Mouse (Mus musculus) neural tube, embryonic 11.5 days (tissue): Measurements from ENCODE around the gene Rtp4. TPM values are rescaled to one million over a fixed set of nuclear protein-coding genes. Genes with fewer than 3 reads are reported as not detected.

ENCODE experiments used
- ATAC-seq: fragments of 200-750 bp; cut with Nextera tagmentation; 2 replicates; pipeline ENCODE4 v1.8.0; 2017; ENCODE audit warnings: moderate number of reproducible peaks, mild to moderate bottlenecking, moderate TSS enrichment, moderate library complexity; ENCODE audit not compliant: insufficient read depth, low FRiP score, low TSS enrichment
- DNase-seq: peaks from one replicate; pipeline ENCODE4 v3.0.0-alpha.2; 2015; ENCODE audit warnings: low spot score
- H3K27ac ChIP-seq: fragments of 300-500 bp; sonication (generic); 2 replicates; pipeline ENCODE4 v1.5.1; 2014; ENCODE audit warnings: low read depth, mild to moderate bottlenecking, low read length
- H3K27me3 ChIP-seq: fragments of 300-500 bp; sonication (generic); 2 replicates; pipeline ENCODE4 v1.6.1; 2014; ENCODE audit warnings: mild to moderate bottlenecking, low read length, mixed read lengths; ENCODE audit not compliant: control insufficient read depth, insufficient read depth
- H3K36me3 ChIP-seq: fragments of 300-500 bp; sonication (generic); 2 replicates; pipeline ENCODE4 v1.6.1; 2014; ENCODE audit warnings: mild to moderate bottlenecking, low read length, moderate library complexity, mixed read lengths; ENCODE audit not compliant: control insufficient read depth, insufficient read depth
- H3K4me1 ChIP-seq: fragments of 300-500 bp; sonication (generic); 2 replicates; pipeline ENCODE4 v1.6.1; 2014; ENCODE audit warnings: low read length, mixed read lengths; ENCODE audit not compliant: control insufficient read depth, insufficient read depth
- H3K4me2 ChIP-seq: fragments of 300-500 bp; sonication (generic); 2 replicates; pipeline ENCODE4 v1.6.1; 2014; ENCODE audit warnings: low read depth, mild to moderate bottlenecking, moderate library complexity
- H3K4me3 ChIP-seq: fragments of 300-500 bp; sonication (generic); 2 replicates; pipeline ENCODE4 v1.5.1; 2014; ENCODE audit warnings: low read depth, low read length
- H3K9ac ChIP-seq: fragments of 300-500 bp; sonication (generic); 2 replicates; pipeline ENCODE4 v1.6.1; 2014; ENCODE audit warnings: mild to moderate bottlenecking, low read length
- H3K9me3 ChIP-seq: fragments of 300-500 bp; sonication (generic); 2 replicates; pipeline ENCODE4 v1.6.1; 2016; ENCODE audit warnings: low read length; ENCODE audit not compliant: control insufficient read depth
- WGBS: fragments of 180-500 bp; shearing (Covaris S2); extraction: QIAGEN DNeasy Blood & Tissue Kit; methylation state at CpG from one replicate; pipeline ENCODE4 v1.1.7; 2014; 5-methylcytosine and 5-hydroxymethylcytosine counted together
- polyA plus RNA-seq: library from polyadenylated mRNA; unstranded; fragments of >200 nt; fragmentation: Nextera tagmentation; extraction: Ambion mirVana; gene quantifications from 2 replicates; pipeline ENCODE4 v1.2.1, GENCODE M21; 2014

The Rtp4 gene
- polyA plus RNA-seq, 1 experiment from 2014 or later, result 1.0 TPM

DNA sequence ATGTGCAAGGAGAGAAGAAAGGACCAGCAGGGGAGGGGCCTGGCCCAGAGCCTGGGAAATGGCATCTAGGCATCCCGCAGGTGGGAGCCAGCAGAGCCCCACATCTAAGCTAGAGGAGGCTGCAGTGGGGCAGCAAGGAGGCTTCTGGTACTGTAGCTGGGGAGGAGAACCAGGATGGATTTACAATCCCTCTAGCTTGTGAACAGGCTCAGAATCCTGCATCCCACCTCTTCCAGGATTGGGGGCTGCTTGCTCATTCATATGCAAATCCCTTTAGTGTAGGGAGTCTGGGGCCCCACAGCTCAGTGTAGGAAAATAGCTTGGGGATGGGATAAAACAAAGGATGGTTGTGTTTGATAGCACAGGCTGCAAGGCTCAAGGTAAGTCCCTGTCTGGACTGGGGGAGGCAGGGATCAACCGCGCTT is 15.8 kb upstream of the Rtp4 start:
- WGBS, result 25% methylated on average over 3 of the region's 3 CpGs

DNA sequence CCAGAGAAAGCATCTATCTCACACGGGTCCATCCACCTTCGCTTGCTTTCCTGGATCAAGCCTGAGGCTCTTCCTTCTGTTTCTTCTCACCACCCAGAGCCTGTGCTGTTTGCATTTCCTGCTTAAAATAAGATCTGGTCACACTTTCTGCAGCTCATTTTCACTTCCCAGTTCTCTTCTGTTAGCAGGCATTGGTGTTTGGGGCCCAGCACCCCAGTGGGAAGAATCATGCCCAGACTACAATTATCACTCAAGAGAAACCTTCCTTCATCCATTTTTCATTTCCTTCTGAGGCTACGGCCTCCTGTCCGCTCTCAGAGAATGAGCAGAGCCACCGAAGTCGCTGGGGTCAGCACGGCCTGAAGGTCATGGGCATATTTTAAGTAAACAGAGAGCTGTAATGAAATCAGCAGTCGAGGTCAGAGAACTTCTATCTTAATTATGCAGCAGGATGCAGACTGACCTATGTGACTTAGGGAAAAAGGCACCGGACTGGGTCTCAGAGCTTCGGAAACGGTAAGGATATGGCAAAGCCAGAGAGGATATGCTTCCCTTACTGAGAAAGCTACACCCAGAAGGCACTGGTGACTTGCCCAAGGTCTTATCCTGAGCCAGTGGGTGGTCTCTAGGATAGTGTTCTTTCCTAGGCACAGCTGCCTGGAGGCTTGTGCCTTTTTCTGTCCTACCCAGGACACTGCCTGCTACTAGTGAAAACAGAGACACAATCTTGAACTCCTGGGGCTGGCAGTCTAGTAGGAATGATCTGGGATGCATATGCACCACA is 14.0 kb upstream of the Rtp4 start:
- Histone ChIP-seq H3K36me3 (no peaks in the 10 kb centered on the region), H3K4me3 (no peak overlapping the region), H3K4me2 (no peak overlapping the region), H3K4me1 (peaks cover 5% of the 10 kb centered on the region), H3K27ac (no peak overlapping the region), H3K9me3 (no peaks in the 10 kb centered on the region), H3K9ac (no peak overlapping the region), H3K27me3 (no peaks in the 10 kb centered on the region)
- 58% methylated on average over 11 of the region's 11 CpGs for WGBS
- DNase-seq (no peak), ATAC-seq (no peak)

More for the DNA sequence above, 15.8 kb upstream of the Rtp4 start:
- DNase-seq, result peak; percentile 53
- Histone ChIP-seq H3K27ac (0 out of 2 replicates have a peak overlapping the region, but pooled peaks have one; percentile 24), H3K9ac (peak overlapping the region; percentile 30), H3K4me1 (peaks cover 5% of the 10 kb centered on the region), H3K36me3 (no peaks in the 10 kb centered on the region), H3K4me2 (no peak overlapping the region), H3K4me3 (no peak overlapping the region), H3K27me3 (no peaks in the 10 kb centered on the region), H3K9me3 (no peaks in the 10 kb centered on the region)
- ATAC-seq, result peak; percentile 94

DNA sequence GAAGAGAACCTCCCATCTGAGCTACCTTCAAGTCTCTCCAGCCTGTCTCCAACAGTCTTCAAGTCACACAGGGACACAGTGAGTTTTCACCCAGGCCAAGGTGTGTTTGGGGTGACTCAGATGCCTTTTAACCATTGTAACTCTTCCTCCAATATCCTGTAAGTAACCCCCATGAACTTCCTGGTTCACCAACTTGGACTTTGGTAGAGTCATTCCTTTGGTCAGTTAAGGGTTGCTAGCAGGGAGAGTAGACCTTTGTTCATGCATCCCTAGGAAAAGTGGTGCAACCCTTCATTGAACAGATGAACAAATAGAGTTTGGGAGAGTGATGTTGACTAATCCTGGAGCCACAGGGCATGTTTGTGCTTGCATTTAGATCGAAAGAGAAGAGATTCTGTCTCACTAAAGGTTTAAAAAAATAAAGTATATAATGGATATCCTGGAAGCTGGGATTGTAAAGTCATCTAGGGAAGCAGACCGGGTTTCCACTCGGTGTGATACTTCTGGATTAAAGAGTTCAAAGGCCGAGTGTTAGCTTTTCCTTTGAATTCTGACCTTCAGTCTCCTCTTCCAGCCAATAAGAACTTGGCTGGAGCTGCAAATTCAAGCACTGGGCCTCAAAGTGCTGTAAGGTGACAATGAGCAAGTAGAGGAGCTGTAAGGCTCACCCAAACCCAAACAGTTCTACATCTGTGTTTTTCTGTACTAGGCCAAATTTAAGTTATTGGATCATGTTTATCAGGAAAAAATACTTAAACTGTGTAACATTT is 8.7 kb upstream of the Rtp4 start:
- H3K4me2 ChIP-seq, result no peak overlapping the region
- H3K4me1 ChIP-seq, result 0 out of 2 replicates have a peak, but pooled peaks cover 2% of the 10 kb centered on the region
- H3K27me3 ChIP-seq, result no peaks in the 10 kb centered on the region
- no peaks in the 10 kb centered on the region for H3K36me3 ChIP-seq
- 73% methylated on average over 4 of the region's 4 CpGs for WGBS
- ATAC-seq (no peak), DNase-seq (no peak)
- H3K9me3 ChIP-seq, result no peaks in the 10 kb centered on the region
- H3K9ac ChIP-seq, result no peak overlapping the region
- H3K4me3 ChIP-seq, result no peak overlapping the region
- no peak overlapping the region for H3K27ac ChIP-seq

DNA sequence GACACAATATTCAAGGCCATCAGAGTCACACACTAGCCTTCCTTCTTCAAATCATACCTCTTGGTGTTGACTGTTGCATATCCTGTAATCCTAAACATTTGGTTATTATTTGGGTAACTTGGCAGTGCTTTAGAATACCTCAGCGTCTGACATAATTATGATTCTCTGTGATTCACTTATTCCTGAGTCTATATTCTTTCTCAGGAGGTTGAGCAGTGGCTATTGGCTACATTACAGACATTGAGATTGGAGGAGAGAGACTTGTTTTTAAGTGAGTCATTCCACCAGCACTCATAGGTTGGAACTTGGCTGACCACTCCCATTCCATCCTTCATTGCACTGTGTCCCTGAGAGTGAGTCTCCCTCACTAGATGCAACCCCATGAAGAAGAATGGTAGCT is 6.7 kb upstream of the Rtp4 start:
- no peak overlapping the region for H3K4me3 ChIP-seq
- H3K27me3 ChIP-seq, result no peaks in the 10 kb centered on the region
- no peaks in the 10 kb centered on the region for H3K36me3 ChIP-seq
- no peaks in the 10 kb centered on the region for H3K9me3 ChIP-seq
- 0 out of 2 replicates have a peak, but pooled peaks cover 2% of the 10 kb centered on the region for H3K4me1 ChIP-seq
- WGBS, result 90% methylated on average over 1 of the region's 1 CpGs
- H3K9ac ChIP-seq, result no peak overlapping the region
- ATAC-seq (no peak), DNase-seq (no peak)
- H3K27ac ChIP-seq, result no peak overlapping the region
- H3K4me2 ChIP-seq, result no peak overlapping the region

DNA sequence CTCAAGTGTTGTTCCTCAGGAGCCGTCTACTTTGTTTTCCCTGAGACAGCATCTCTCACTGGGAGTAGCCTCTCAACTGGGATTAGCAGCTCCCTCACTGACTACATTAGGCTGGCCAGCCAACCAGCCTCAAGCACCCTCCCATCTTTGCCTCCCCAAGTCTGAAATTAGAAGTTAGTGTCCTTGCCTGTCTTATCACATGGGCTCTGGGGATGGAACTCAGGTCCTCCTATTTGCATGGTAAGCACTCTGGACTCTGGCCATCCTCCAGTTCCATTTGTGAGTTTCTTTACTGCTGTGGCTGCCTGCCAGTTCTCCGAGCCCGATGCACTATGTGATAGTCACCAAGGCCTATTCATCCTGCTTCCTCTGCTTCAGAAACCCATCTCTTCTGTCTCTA is 4.3 kb upstream of the Rtp4 start:
- Histone ChIP-seq H3K9ac (no peak overlapping the region), H3K9me3 (no peaks in the 10 kb centered on the region), H3K4me2 (no peak overlapping the region), H3K27me3 (no peaks in the 10 kb centered on the region), H3K27ac (no peak overlapping the region), H3K36me3 (no peaks in the 10 kb centered on the region), H3K4me3 (no peak overlapping the region), H3K4me1 (peaks cover 10% of the 10 kb centered on the region)
- ATAC-seq (no peak), DNase-seq (no peak)
- 85% methylated on average over 3 of the region's 3 CpGs for WGBS

DNA sequence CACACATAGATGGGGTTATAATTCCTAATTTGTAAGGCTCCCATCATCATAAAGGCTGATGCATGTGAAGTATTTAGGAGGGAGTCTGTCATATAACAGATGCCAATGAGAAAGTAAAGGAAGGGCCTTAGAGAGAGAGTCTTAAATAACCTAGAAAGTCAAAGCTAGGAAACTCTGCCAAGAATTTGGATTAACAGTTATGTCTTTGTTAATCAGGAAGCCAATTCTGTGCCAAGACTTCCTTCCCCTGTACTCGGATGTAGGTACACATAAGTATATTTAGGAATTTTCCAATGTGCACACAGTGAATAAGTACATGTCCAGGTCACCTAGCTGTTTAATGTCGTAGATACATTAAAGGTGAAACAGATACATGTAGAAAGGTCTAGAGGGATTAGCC is 3.5 kb upstream of the Rtp4 start:
- Histone ChIP-seq H3K27me3 (no peaks in the 10 kb centered on the region), H3K27ac (no peak overlapping the region), H3K4me1 (peaks cover 16% of the 10 kb centered on the region), H3K9me3 (no peaks in the 10 kb centered on the region), H3K4me2 (no peak overlapping the region), H3K4me3 (no peak overlapping the region), H3K36me3 (no peaks in the 10 kb centered on the region), H3K9ac (no peak overlapping the region)
- DNase-seq (no peak), ATAC-seq (no peak)
- WGBS, result 86% methylated on average over 2 of the region's 2 CpGs

DNA sequence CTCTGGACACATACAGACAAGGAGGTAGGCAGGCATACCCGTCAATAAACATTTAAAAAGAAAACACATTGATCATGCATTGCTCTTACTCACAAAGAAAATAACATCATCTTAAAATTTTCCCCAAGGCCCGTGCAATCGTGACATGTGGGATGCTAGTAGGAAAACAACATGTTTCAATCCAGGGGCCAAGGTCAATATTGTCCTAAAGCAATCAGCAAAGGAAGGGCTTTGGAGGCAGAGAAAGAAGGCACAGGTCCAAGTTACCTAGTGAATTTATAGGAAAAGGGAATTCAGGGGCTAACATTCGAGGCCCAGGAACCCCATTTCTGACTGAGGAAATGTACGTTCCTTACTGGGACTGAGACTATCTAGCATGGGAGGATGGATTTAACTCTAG is 2.9 kb upstream of the Rtp4 start:
- ATAC-seq, result no peak
- whole genome bisulfite sequencing, result 87% methylated on average over 5 of the region's 5 CpGs
- H3K9me3 ChIP-seq, result no peaks in the 10 kb centered on the region

DNA sequence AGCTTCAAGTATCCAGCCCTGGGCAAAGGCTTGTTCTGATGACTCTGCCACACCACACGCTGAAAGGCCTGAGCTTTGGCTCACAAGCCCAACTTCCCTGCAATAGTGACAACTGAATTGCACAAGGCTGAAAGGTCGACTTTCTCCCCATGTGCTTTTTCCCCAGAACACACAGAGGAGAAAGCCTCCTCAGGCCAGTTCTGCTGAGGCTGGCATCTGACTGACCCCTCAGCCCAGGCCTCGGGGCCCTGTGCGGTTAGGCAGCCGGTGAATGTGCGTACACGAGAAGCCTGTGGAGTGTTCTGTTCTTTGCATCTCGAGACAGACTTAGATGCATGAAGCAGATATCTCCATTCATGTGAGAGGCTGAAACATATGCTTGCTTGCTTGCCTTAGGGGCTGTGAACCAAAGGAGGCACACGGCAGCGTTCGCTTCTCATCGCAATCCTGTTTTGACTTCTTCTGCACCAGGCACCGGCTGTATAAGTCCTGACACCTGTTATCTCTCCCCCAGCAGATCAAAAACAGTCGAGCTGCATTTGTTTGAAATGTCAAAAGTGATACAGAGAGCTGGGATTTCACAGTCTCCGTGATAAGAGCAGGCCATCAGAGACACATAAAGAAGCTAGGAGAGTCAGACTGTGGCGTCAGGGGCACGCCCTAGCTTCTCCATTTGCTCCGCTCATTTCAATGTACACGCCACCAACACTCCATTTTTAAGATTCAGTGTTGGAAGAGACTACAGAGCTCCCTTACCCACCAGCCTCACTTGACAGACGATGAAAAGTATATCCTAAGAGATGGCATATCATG is 2.1 kb upstream of the Rtp4 start:
- H3K27me3 ChIP-seq, result no peaks in the 10 kb centered on the region
- H3K4me3 ChIP-seq, result no peak overlapping the region
- no peak for ATAC-seq
- no peaks in the 10 kb centered on the region for H3K36me3 ChIP-seq
- no peak overlapping the region for H3K9ac ChIP-seq
- no peak overlapping the region for H3K27ac ChIP-seq
- DNase-seq, result no peak
- H3K4me1 ChIP-seq, result peaks cover 14% of the 10 kb centered on the region
- no peak overlapping the region for H3K4me2 ChIP-seq
- no peaks in the 10 kb centered on the region for H3K9me3 ChIP-seq
- WGBS, result 81% methylated on average over 20 of the region's 20 CpGs

More for the DNA sequence above, 2.9 kb upstream of the Rtp4 start:
- no peak overlapping the region for H3K27ac ChIP-seq
- no peaks in the 10 kb centered on the region for H3K36me3 ChIP-seq
- no peak overlapping the region for H3K4me2 ChIP-seq
- peaks cover 16% of the 10 kb centered on the region for H3K4me1 ChIP-seq
- no peaks in the 10 kb centered on the region for H3K27me3 ChIP-seq
- no peak for DNase-seq
- H3K9ac ChIP-seq, result no peak overlapping the region
- H3K4me3 ChIP-seq, result no peak overlapping the region
